Mouse (Mus musculus): Measurements from ENCODE around the gene Npas1. TPM values are rescaled to one million over a fixed set of nuclear protein-coding genes. Genes with fewer than 3 reads are reported as not detected.

The Npas1 gene
- total RNA-seq, 2 experiments from 2014 or later: 10.0 to 11.9 TPM

GRCm38 (mm10) chr7:16422222-16422856 lies 55.2 kb downstream of the Npas1 start:
- no peak for DNase-seq (ENCODE audit: low spot score in 2 of 2)

- DNase-seq (ENCODE audit: low spot score in 2 of 2): no peak
Observed at GRCm38 (mm10) chr7:16420493-16421118, 56.9 kb downstream of the Npas1 start.

GRCm38 (mm10) chr7:16418713-16419112 lies 58.8 kb downstream of the Npas1 start:
- DNase-seq (ENCODE audit: low spot score in 2 of 2): no peak

GRCm38 (mm10) chr7:16417141-16417771 lies 60.3 kb downstream of the Npas1 start:
- no peak for DNase-seq (ENCODE audit: low spot score in 2 of 2)

- DNase-seq (ENCODE audit: low spot score in 2 of 2): no peak
Observed at GRCm38 (mm10) chr7:16415426-16415825, 62.1 kb downstream of the Npas1 start.

GRCm38 (mm10) chr7:16412930-16413329 lies 64.6 kb downstream of the Npas1 start:
- DNase-seq (ENCODE audit: low spot score in 2 of 2): no peak

GRCm38 (mm10) chr7:16412220-16412896 lies 65.2 kb downstream of the Npas1 start:
- no peak for DNase-seq (ENCODE audit: low spot score in 2 of 2)

- no peak for DNase-seq (ENCODE audit: low spot score in 2 of 2)
Observed at GRCm38 (mm10) chr7:16411100-16411499, 66.4 kb downstream of the Npas1 start.

GRCm38 (mm10) chr7:16406978-16407377 lies 70.5 kb downstream of the Npas1 start:
- no peak for DNase-seq (ENCODE audit: low spot score in 2 of 2)

Other genes with a start within 250 kb of the Npas1 start
- gene C5ar2, start 233.6 kb downstream of the Npas1 start, total RNA-seq (2021): under 1 TPM; 0.58 to 0.73 TPM
- 1 to 10 TPM; 1.2 to 2.4 TPM for gene C5ar1, start 218.2 kb downstream of the Npas1 start, total RNA-seq (2021)
- gene Inafm1, start 204.1 kb downstream of the Npas1 start, total RNA-seq (2021): 10 to 100 TPM; 38.0 to 39.7 TPM
- gene Ccdc9, start 190.9 kb downstream of the Npas1 start, total RNA-seq (2021): 100 to 1,000 TPM in 1 of 2 experiments, 10 to 100 TPM in 1; 81.0 to 102 TPM
- 10 to 100 TPM in 1 of 2 experiments, 1 to 10 TPM in 1; 7.5 to 11.8 TPM for gene Bbc3, start 169.3 kb downstream of the Npas1 start, total RNA-seq (2021)
- 100 to 1,000 TPM; 114 to 119 TPM for gene Sae1, start 89.9 kb downstream of the Npas1 start, total RNA-seq (2021)
- 10 to 100 TPM; 52.7 to 60.7 TPM for gene Zc3h4, start 76.8 kb downstream of the Npas1 start, total RNA-seq (2021)
- gene Tmem160, start 24.9 kb downstream of the Npas1 start, total RNA-seq (2021): 10 to 100 TPM; 75.9 to 81.5 TPM
- 100 to 1,000 TPM; 129 to 133 TPM for gene Arhgap35, start 137.3 kb upstream of the Npas1 start, total RNA-seq (2021)
- not detected for gene Ceacam15, start 198.0 kb upstream of the Npas1 start, total RNA-seq (2021)
- under 1 TPM in 1 of 2 experiments, not detected in 1; 0.40 TPM for gene Ceacam9, start 244.2 kb upstream of the Npas1 start, total RNA-seq (2021)